Mouse (Mus musculus) R1 (cell line): ENCODE measurements around the gene Ttc6.
A peak's percentile ranks its signal among the peaks of the same experiment; 100 is the strongest.

Source experiments
- DNase-seq: peaks from one replicate; pipeline ENCODE4 v3.0.0-alpha.2; 2018; ENCODE audit warnings: low read depth, low spot score

The Ttc6 gene

DNA sequence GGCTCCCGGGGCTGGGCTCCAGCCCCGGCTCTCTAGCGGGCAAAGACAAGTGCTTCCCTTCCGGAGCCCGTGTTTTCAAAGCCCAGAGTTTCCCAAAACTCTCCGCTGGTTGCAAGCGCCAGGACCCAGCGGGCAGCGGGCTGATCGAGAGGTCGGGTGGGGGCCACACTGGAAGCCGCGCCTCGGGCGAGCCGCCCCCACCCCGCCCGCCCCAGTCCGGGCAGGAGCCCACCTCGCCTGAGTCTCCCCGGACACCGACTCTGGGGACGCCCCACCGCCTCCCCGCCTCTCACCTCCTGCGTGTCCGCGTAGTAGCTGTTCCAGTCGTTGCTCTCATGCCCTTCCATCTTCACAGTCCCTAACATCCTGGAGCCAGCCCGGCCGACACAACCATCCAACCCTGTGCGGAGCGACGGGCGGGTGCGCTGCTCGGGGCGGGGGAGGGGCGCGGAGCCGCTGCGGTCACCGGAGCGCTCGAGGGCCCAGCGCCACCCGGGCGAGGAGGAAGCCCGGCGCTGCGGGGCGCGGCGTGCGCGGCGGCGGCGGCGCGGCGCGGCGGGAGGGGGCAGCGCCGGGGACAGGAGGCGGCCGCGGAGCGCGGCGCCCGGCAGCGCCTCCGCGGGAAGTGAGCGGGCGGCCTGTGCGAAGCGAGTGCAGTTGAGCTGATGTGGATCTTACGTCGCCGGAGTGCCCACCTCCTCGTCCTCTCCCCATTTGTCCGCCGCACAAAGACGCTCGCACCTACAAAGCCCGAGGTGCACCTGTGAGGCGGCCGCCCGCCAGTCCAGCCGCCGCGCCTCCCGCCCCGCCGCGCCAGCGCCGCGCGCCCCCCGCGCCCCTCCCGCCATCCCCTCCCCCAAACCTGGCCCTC, 18.3 kb upstream of the Ttc6 start:
- peak; percentile 46 for DNase-seq

DNA sequence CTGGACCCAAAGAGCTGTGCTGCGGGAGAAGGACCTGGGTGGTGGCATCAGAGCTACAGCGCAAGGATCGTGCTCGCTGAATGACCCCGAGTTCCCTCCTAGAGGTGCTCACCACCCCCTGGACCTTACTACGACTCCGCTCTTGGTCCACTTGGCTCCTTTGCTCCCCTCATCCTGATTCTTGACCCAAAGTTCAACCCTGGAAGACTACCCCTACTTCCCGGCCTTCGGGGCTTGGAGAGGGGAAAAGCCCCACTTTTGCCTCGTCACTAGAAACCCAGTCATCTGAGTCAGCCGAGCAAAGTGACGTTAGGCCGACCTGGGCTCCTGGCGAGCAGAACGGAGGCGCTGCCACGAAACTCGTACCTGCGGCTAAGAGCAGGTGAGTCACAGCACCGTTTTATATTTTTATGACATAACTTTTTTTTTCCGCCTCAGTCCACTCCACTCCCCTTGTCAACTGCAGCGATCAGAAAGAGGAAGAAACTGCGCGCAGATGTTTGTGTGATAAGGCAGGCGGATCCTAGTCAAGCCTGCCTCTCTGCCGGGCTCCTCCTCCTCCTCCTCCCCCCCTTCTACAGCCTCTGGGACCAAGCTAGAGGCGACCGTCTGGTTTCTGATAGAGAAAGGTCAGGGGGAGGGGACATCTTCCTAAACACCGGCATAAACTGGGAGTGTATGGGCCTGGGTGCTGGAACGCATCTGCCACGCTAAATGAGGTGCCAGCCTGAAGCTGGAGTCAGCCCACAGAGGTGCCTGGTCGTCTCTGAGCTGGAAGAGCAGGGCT, 17.3 kb upstream of the Ttc6 start, which contains the start of gene Foxa1:
Foxa1 (minus strand) TSS at position 502 of the 787 bp plus-strand sequence.
- DNase-seq: peak; percentile 52

DNA sequence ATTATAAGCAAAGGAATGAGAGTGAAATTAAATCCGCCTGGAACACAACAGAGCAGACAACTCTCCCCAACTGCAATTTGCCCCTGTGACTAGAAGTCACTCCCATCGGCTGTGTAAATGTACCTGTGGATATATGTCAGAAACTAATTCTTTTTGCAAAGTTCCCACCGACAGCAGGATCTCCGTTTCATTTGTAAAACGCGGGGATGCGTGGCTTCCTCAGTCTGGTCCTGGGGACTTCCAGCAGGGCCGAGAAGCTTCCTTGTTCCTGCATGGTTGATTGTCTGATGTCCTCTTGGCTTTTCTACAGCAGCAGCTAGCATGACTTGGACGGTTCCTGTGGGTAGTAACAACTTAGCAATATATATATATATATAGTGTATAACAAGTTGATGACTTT, 16.0 kb upstream of the Ttc6 start:
- DNase-seq: no peak

DNA sequence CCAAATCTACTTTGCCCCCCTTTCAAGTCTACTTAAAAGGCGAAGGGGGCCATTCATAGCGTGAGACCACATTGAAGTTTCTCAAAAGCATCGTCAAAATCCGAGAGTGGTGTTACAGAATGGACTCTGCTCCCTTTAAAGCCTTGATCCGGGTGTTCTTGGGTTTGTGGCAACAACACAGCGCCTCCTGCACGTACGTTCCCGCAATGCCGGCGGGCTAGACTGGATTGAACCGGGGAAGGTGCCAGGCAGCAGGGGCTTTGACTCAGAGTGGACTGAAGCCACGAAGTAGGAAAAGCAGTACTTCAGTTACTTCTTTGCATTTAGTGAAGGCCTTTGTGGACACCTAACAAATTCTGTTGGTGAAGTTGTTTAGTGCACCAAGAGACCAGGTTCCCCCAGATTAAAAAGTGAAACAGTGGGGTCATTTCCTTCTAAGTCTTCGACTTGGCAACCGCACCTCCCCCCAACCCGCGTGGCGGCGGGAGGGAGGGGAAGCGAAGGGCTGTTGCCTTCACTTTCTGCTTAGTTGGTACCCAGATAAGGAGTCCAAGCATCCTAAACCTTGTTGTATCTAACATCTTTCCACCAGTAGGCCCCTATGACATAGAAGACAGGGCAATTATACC, 15.4 kb upstream of the Ttc6 start:
- peak; percentile 50 for DNase-seq

GRCm38 (mm10) chr12:57548981-57549666, 14.8 kb upstream of the Ttc6 start:
- DNase-seq: peak; percentile 30

- DNase-seq: no peak
These were observed 14.2 kb upstream of the Ttc6 start for GRCm38 (mm10) chr12:57549667-57550160.

DNA sequence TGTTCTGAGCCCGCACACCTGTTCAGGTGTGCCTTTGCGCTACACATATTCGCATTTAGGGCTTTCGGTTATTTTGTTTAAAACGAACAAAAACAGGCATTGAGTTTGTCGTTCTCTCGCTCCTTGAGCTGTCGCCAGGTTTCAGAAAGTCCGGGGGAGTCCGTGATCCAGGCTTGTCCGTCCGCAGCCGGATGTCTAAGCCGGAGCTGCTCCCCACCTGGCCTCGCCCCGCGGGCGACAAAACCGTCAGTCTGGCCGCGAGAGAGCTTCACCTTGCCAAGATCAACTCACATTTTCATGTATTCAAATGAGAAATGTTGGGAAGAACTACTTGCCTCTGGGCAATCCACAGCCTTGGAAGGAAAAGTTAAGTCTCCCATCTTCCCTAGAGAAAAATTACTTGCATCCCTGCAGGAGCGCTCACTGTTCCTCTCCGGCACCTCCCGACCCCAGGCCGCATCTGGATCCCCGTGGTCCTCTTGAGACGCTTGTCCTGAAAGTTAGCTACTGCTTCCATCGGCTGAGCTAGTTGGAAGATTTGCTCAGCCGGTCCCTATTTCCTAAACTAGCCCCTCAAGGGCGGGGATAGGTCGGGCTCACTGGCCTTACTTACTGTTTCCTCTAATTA, 13.6 kb upstream of the Ttc6 start:
- DNase-seq: peak; percentile 18

DNA sequence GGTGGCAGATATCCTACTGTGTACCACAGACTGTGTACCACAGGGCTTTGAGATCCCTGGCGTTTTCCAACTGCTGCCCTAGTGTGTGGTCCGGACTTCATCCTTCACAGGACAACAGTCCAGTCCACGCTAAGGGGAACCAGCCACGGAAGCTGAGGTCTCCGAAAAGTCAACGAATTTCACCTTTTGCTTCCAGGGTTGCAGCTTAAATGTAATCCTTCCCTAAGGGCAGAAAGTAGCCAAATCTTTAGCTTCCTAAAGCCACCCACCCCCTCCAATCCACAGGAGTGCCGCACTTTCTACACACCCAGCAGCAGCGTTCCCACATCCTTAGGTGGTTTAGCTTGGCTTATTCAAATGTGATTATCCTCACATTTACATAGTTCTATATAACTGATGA, 13.0 kb upstream of the Ttc6 start:
- no peak for DNase-seq

- no peak for DNase-seq
These were observed 11.6 kb upstream of the Ttc6 start for GRCm38 (mm10) chr12:57552286-57552685.

DNA sequence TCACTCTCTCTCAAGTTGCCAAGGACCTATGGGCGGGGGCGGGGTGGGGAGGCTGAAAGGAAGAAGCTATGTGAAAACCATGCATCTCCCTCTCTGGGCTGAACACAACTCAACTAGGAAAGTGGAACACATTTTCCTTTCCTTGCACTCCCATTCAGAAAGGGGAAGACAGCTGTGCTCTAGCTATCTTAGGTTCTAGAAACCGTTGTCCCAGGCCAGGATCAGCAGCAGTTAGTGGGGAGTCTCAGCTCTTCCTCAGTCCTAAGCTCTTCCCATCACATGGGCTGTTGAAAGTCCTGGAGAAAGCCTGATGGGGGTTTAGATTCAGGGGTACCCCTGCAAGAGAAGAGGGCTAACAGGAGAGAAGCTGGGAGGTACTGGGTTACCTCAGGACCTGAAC, 9.8 kb upstream of the Ttc6 start:
- DNase-seq: no peak

DNA sequence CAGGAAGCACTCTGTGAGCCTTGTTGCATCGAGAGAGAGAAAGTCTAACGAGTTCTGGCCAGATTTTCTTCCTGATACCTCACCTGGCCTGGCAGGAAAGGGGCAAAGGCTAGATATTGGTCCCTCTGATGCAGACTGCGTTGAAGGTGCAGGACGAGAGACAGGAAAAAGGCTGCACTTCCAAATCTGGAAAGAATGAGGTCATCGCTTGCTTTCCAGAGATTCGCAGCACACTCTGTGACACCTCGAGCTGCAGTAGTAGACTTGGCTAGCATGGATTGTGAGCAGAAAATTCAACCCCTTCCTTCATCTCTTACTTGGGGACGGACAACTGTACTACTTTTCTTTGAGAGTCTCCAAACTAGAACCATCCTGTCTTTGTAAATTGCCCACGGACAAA, 7.9 kb downstream of the Ttc6 start:
- no peak for DNase-seq

- no peak for DNase-seq
These were observed 8.5 kb downstream of the Ttc6 start for GRCm38 (mm10) chr12:57572415-57572814.

DNA sequence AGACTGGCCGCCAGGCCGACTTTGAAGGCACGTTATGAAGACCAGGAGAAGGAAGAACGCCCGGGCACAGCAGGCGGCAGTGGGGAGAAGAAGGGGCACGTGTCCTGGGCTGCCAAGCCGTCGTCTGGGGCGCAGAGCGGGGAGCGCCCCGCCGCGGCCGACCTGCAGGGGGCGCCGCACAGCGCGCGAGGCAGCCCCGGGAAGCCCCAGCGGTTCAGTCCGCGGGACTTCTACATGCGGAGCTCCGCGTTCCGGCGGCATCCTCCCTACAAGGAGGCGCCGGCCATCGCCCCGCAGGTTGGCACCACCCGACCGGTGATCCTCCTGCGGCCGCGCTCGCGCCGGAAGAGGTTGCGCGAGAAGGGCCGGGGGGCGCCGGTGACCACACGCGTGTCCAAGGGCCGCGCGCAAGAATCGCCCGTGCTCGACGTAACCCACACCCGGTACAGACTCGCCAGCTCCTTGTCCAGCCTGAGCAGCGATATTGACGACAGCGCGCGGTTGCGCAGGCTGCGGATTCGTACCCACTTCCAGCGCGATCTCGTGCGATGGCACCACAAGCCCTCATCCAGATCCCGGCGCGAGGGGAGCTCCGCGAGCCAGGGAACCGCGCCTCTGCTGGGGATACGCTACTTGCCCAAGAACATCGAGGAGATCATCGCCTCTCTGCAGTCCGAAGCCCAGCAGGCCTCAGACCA, 12.2 kb downstream of the Ttc6 start:
- peak; percentile 53 for DNase-seq

GRCm38 (mm10) chr12:57607624-57608023, 43.7 kb downstream of the Ttc6 start:
- DNase-seq: no peak

DNA sequence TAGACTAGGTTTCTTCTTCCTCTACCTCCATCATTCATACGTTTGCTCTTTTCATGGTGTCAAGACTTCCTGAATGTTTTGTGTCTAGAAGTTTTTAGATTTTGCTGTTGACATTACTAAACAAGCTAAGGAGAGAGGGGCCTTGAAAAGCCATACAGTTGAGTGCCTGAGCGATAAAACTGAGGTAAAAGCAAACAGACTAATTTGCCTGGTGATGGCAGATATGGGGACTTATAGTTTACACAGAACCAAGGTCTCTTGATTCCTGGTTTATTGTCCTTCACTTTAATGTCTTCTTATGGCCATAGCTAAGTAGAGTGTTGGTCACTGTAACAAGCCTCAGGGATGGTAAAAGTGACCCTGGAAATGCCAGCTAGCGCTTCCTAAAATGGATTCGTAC, 51.2 kb downstream of the Ttc6 start:
- no peak for DNase-seq

DNA sequence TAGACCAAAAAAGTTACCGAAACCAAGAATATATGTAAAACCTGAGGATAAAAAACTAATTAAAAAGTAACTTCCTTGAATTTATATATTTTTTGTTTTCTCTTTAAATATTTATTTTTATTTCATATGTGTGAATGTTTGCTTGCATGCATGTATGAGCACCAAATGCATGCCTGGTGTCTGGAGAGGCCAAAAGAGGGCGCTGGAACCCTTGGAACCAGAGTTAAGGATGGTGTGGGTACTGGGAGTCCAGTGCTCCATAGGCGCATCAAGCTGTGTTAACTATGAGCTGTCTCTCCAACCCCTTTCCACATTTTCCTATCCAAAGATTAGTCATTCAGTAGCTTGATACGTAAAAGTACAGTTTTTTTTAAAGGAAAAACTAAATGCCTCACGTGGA, 58.1 kb downstream of the Ttc6 start:
- DNase-seq: peak; percentile 34

- DNase-seq: no peak
These were observed 59.4 kb downstream of the Ttc6 start for GRCm38 (mm10) chr12:57623264-57623663.

- DNase-seq: no peak
These were observed 60.2 kb downstream of the Ttc6 start for GRCm38 (mm10) chr12:57624011-57624608.

GRCm38 (mm10) chr12:57650011-57650410, 86.1 kb downstream of the Ttc6 start:
- DNase-seq: no peak

- DNase-seq: no peak
These were observed 86.8 kb downstream of the Ttc6 start for GRCm38 (mm10) chr12:57650677-57651076.
